Mouse (Mus musculus): ENCODE results near the gene Anapc5. TPM values are rescaled to one million over a fixed set of nuclear protein-coding genes. Genes with fewer than 3 reads are reported as not detected.

The Anapc5 gene
- 400 and 403 TPM in 2 replicates for polyA plus RNA-seq (2015; fragmentation: Nextera tagmentation; extraction: Ambion mirVana)

DNA sequence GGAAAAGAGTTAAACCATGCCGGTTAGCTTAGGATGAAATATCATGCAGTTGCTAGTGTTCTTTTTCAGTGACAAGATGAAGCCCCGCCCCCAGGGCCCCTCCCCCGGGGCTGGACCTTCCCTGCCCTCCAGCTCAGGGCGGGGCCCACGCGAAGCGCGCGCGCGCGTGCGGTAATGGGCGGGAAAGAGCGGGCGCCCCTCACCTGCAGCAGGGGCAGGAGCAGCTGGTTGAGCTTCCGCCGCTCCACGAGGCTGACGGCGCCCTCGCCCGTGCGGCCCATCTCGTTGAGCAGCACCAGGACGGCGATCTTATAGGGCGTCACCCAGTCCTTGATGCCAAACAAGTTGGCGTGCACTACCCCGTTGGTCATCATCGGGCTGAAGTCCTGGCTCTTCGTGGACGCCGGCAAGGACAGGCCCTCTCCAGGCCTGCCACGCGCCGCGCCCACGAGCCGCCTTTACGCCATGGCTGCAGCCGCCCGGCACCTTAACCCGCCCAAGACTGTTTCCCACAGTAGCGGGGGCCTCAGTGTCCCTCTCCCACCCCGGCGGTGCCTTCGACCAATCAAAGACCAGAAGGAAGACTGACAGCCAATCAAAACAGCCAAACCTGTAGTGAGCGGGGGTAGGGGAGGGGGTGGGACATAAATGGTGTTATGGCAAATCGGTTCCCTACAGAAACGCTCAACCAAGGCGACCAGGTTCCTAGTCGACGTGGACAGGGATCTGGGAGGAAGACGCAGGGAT is at the start of gene Anapc5:
Anapc5 (minus strand) TSS at position 563 of the 747 bp plus-strand sequence.
- Histone ChIP-seq H3K4me1 (replicated peaks; ENCODE audit: control insufficient read depth, insufficient read depth, low read length) (peaks cover 6% of the 10 kb centered on the region), H3K9ac (ENCODE audit: low read length) (peak within 1 kb of the TSS; percentile 94), H3K4me2 (ENCODE audit: low read depth, low read length) (peak within 1 kb of the TSS; percentile 60), H3K36me3 (ENCODE audit: control insufficient read depth, insufficient read depth, low read length) (peaks cover 24% of the 10 kb centered on the region), H3K27ac (ENCODE audit: low read length) (peak within 1 kb of the TSS; percentile 98), H3K4me3 (ENCODE audit: low read length) (peak within 1 kb of the TSS; percentile 95), H3K27me3 (ENCODE audit: control insufficient read depth, insufficient read depth, low read depth, low read length) (no peaks in the 10 kb centered on the region), H3K9me3 (ENCODE audit: control insufficient read depth, low read length) (no peaks in the 10 kb centered on the region)
- ATAC-seq (ENCODE audit: low read depth), result peak; percentile 100
- under 1% methylated on average over 55 of the region's 55 CpGs for WGBS

DNA sequence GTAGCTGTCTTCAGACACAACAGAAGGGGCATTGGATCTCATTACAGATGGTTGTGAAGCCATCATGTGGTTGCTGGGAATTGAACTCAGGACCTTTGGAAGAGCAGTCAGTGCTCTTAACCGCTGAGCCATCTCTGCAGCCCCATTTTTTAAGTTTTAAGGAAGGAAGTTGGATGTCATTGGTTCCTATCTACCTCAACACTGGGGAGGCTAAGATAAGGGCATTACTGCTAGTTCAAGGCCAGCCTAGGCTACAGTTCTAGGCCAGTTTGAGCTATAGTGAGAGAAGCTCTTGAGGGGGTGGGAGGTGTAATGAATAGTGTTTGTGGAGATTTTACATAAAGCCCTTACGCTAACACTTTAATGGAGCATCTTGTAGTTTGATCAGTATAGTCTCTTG is 41.9 kb upstream of the Anapc5 start:
- Histone ChIP-seq H3K4me3 (ENCODE audit: low read length) (no peak overlapping the region), H3K4me1 (replicated peaks; ENCODE audit: control insufficient read depth, insufficient read depth, low read length) (no peaks in the 10 kb centered on the region), H3K9ac (ENCODE audit: low read length) (no peak overlapping the region), H3K27ac (ENCODE audit: low read length) (no peak overlapping the region), H3K9me3 (ENCODE audit: control insufficient read depth, low read length) (no peaks in the 10 kb centered on the region), H3K36me3 (ENCODE audit: control insufficient read depth, insufficient read depth, low read length) (peaks cover 32% of the 10 kb centered on the region), H3K4me2 (ENCODE audit: low read depth, low read length) (no peak overlapping the region), H3K27me3 (ENCODE audit: control insufficient read depth, insufficient read depth, low read depth, low read length) (no peaks in the 10 kb centered on the region)
- 85% methylated on average over 2 of the region's 2 CpGs for WGBS
- no peak for ATAC-seq (ENCODE audit: low read depth)

DNA sequence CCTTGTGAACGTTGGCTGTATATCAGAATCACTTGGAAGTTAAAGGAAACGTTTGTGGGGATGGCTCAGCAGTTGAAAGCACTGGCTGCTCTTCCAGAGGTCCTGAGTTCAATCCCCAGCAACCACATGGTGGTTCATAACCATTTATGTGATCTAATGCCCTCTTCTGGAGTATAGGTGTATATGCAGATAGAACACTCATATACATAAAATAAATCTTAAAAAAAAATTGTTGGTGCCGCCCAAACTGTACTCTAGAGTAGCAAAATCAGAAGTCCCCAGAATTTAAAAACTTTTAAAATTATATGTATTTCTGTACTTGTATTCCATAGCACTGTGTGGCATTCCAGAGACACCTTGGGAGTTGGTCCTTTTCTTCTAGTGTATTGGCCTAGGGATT is 34.7 kb upstream of the Anapc5 start:
- Histone ChIP-seq H3K9ac (ENCODE audit: low read length) (no peak overlapping the region), H3K27me3 (ENCODE audit: control insufficient read depth, insufficient read depth, low read depth, low read length) (no peaks in the 10 kb centered on the region), H3K27ac (ENCODE audit: low read length) (no peak overlapping the region), H3K9me3 (ENCODE audit: control insufficient read depth, low read length) (no peaks in the 10 kb centered on the region), H3K4me2 (ENCODE audit: low read depth, low read length) (no peak overlapping the region), H3K36me3 (ENCODE audit: control insufficient read depth, insufficient read depth, low read length) (no peaks in the 10 kb centered on the region), H3K4me3 (ENCODE audit: low read length) (no peak overlapping the region), H3K4me1 (replicated peaks; ENCODE audit: control insufficient read depth, insufficient read depth, low read length) (peaks cover 7% of the 10 kb centered on the region)
- WGBS, result 71% methylated on average over 3 of the region's 3 CpGs
- no peak for ATAC-seq (ENCODE audit: low read depth)

DNA sequence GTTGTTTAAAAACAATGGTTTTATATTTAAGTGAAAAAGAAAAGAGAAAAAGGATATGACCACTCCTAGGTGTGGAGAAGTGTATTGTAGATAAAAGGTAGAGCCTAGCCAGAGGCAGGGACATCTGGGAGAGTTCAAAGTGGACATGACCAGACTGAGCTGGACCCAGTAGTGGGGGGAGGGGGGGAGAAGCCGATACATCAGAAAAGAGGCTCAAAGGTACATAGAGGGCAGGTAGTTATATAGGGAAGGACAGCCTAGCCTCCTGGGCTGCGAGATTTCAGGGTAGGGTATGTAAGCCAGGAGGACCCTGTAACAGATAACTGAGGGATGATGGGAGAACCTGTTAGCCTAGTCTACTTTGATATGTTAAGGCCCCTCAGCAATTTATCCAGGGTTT is 31.5 kb upstream of the Anapc5 start:
- Histone ChIP-seq H3K9ac (ENCODE audit: low read length) (no peak overlapping the region), H3K27me3 (ENCODE audit: control insufficient read depth, insufficient read depth, low read depth, low read length) (no peaks in the 10 kb centered on the region), H3K4me3 (ENCODE audit: low read length) (no peak overlapping the region), H3K4me2 (ENCODE audit: low read depth, low read length) (no peak overlapping the region), H3K27ac (ENCODE audit: low read length) (no peak overlapping the region), H3K9me3 (ENCODE audit: control insufficient read depth, low read length) (no peaks in the 10 kb centered on the region), H3K36me3 (ENCODE audit: control insufficient read depth, insufficient read depth, low read length) (no peaks in the 10 kb centered on the region), H3K4me1 (replicated peaks; ENCODE audit: control insufficient read depth, insufficient read depth, low read length) (peaks cover 16% of the 10 kb centered on the region)
- 68% methylated on average over 2 of the region's 2 CpGs for WGBS
- ATAC-seq (ENCODE audit: low read depth), result no peak

DNA sequence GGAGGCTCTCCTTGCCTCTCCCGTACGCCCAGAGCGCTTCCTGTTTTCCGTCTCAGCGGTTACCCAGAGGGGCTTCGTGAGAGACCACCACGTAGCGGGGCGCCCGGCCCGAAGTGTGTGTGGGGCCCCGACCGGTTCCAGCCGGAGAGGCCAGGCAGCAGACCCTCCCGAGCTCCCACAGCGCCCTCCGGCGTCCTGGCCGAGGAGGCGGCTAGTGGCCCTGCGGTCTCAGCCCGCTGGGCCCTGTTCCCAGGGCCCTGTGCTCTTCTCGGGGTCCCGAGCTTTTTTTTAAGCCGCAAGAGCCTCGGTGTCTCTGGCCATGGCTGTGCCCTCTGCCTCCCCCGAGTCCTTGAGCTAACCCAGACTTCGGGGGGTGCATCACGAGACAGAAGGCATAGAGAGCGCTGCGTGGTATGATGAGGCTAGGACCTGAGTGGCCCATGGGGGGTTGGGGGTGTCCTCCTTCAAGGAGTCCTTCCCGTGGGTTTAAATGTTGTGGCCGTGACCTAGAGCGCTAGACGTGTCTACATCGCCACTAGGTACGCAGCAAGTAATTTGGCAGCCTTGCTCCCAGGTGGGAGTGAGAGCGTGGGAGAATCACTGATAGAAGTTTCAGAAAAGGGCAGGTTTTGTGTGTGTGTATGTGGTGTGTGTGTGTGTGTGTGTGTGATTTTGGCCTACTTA is 29.3 kb upstream of the Anapc5 start:
- Histone ChIP-seq H3K4me2 (ENCODE audit: low read depth, low read length) (peak overlapping the region; percentile 97), H3K4me3 (ENCODE audit: low read length) (peak overlapping the region; percentile 94), H3K4me1 (replicated peaks; ENCODE audit: control insufficient read depth, insufficient read depth, low read length) (peaks cover 16% of the 10 kb centered on the region), H3K27me3 (ENCODE audit: control insufficient read depth, insufficient read depth, low read depth, low read length) (no peaks in the 10 kb centered on the region), H3K9ac (ENCODE audit: low read length) (peak overlapping the region; percentile 94), H3K36me3 (ENCODE audit: control insufficient read depth, insufficient read depth, low read length) (no peaks in the 10 kb centered on the region), H3K9me3 (ENCODE audit: control insufficient read depth, low read length) (no peaks in the 10 kb centered on the region), H3K27ac (ENCODE audit: low read length) (peak overlapping the region; percentile 89)
- under 1% methylated on average over 38 of the region's 38 CpGs for WGBS
- peak; percentile 69 for ATAC-seq (ENCODE audit: low read depth)

DNA sequence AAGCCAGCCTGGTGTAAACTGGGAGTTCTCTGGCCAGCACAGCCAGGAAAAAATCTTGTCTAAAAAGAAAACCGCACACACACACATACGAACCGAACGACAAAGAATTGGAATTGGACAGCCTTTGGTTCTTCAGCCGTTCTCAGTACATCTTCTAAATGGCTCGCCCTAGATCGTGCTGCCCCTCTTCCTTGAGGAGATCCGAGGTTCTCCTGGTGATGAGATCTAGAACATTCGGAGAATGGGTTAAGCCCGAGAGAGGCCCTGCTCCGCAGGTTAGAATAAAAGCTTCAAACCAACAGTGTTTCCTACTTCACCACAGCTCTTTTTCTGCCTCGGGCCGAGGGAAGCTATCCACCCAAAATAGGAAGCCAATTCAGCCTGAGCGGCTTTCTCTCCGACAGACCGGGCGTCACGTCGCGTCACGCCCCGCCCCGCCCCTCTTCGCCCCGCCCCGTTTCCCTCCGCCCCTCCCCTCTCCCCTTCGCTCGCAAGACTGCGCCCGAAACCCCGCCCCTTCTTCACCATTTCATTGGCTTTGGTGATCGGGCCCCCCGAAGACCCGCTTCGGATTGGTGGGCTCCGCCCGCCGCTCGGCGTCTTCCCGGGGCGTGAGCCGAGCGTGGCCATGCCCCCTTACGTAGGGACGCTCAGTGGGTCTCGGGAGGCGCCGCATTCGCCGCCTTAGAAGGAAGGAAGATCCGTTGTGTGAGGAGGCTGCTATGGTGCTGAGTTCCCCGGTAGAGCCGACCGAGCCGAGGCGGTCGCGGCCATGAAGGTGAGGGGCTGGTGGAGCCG is 28.6 kb upstream of the Anapc5 start, which contains the start of gene Rnf34:
Rnf34 (plus strand) TSS at position 528 of the 798 bp plus-strand sequence.
- WGBS, result under 1% methylated on average over 55 of the region's 61 CpGs
- Histone ChIP-seq H3K27ac (ENCODE audit: low read length) (peak within 1 kb of the TSS; percentile 89), H3K4me3 (ENCODE audit: low read length) (peak within 1 kb of the TSS; percentile 94), H3K27me3 (ENCODE audit: control insufficient read depth, insufficient read depth, low read depth, low read length) (no peaks in the 10 kb centered on the region), H3K9me3 (ENCODE audit: control insufficient read depth, low read length) (no peaks in the 10 kb centered on the region), H3K4me1 (replicated peaks; ENCODE audit: control insufficient read depth, insufficient read depth, low read length) (peaks cover 16% of the 10 kb centered on the region), H3K4me2 (ENCODE audit: low read depth, low read length) (peak within 1 kb of the TSS; percentile 97), H3K36me3 (ENCODE audit: control insufficient read depth, insufficient read depth, low read length) (no peaks in the 10 kb centered on the region), H3K9ac (ENCODE audit: low read length) (peak within 1 kb of the TSS; percentile 94)
- ATAC-seq (ENCODE audit: low read depth), result peak; percentile 100

DNA sequence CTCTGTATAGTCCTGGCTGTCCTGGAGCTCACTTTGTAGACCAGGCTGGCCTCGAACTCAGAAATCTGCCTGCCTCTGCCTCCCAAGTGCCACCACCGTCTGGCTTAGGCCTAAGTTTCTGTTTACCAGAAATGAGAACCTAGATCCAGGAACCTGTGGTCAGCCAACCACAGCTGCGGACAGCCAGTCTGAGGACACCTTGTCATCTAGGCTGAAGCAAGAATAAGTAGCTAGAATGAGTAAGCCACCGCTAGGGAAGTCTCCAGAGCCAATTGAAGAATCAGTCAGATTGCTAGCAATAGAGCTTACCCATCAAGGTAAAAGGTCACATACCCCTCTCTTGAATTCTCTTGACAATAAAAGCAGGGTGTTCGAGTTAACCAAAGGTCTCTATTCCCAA is 22.7 kb upstream of the Anapc5 start:
- Histone ChIP-seq H3K4me1 (replicated peaks; ENCODE audit: control insufficient read depth, insufficient read depth, low read length) (no peaks in the 10 kb centered on the region; the same call in 1 of the 2 replicates), H3K4me3 (ENCODE audit: low read length) (no peak overlapping the region), H3K9ac (ENCODE audit: low read length) (no peak overlapping the region), H3K27me3 (ENCODE audit: control insufficient read depth, insufficient read depth, low read depth, low read length) (no peaks in the 10 kb centered on the region), H3K27ac (ENCODE audit: low read length) (no peak overlapping the region), H3K9me3 (ENCODE audit: control insufficient read depth, low read length) (no peaks in the 10 kb centered on the region), H3K4me2 (ENCODE audit: low read depth, low read length) (no peak overlapping the region), H3K36me3 (ENCODE audit: control insufficient read depth, insufficient read depth, low read length) (no peaks in the 10 kb centered on the region)
- WGBS, result 79% methylated on average over 5 of the region's 5 CpGs
- no peak for ATAC-seq (ENCODE audit: low read depth)

DNA sequence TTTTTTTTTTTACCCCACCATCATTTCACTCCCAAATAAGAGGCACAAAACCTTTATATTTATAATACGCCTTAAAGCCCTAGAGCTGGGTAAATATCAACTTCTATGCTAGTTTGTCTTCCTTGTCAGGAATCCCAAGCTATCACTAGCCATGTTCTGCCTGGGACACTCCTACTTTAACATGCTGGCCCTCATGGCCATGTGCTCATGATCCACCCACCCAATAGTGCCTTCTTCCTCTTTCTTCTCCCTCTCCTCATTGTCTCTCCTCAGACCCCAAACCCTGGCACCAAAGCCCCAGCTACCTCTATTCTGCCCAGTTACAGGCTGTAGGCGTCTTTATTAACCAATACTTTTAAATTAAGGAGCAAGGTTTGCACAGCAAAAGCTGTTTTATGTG is 20.0 kb upstream of the Anapc5 start:
- no peak overlapping the region for H3K4me2 ChIP-seq (ENCODE audit: low read depth, low read length)
- H3K4me3 ChIP-seq (ENCODE audit: low read length), result no peak overlapping the region
- H3K9me3 ChIP-seq (ENCODE audit: control insufficient read depth, low read length), result no peaks in the 10 kb centered on the region
- H3K36me3 ChIP-seq (ENCODE audit: control insufficient read depth, insufficient read depth, low read length), result no peaks in the 10 kb centered on the region
- H3K27ac ChIP-seq (ENCODE audit: low read length), result no peak overlapping the region
- H3K4me1 ChIP-seq (replicated peaks; ENCODE audit: control insufficient read depth, insufficient read depth, low read length), result no peaks in the 10 kb centered on the region
- WGBS, result 77% methylated on average over 2 of the region's 2 CpGs
- H3K9ac ChIP-seq (ENCODE audit: low read length), result no peak overlapping the region
- no peaks in the 10 kb centered on the region for H3K27me3 ChIP-seq (ENCODE audit: control insufficient read depth, insufficient read depth, low read depth, low read length)
- ATAC-seq (ENCODE audit: low read depth), result no peak

DNA sequence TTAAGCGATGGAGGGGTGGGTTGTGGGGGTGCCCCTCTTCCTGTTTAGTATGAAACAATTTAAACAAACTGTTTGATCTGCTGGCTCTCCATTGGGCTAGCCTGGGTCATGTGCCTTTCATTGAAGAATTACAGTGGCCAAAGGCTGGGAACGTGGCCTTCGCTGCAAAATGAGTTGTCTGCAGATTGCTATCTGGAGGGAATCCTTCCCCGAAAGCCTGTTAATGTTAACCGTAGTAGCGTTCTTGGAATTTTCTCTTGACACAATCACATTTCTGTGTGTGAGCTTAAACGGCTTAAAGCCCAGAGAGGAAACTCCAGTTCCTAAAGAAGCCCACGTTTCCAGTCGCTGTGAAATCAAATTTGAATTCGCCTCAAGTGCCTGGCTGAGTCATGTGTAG is 11.9 kb upstream of the Anapc5 start:
- H3K4me3 ChIP-seq (ENCODE audit: low read length), result no peak overlapping the region
- H3K27ac ChIP-seq (ENCODE audit: low read length), result no peak overlapping the region
- H3K36me3 ChIP-seq (ENCODE audit: control insufficient read depth, insufficient read depth, low read length), result no peaks in the 10 kb centered on the region
- H3K4me1 ChIP-seq (replicated peaks; ENCODE audit: control insufficient read depth, insufficient read depth, low read length), result no peaks in the 10 kb centered on the region
- 71% methylated on average over 10 of the region's 10 CpGs for WGBS
- H3K4me2 ChIP-seq (ENCODE audit: low read depth, low read length), result no peak overlapping the region
- no peak for ATAC-seq (ENCODE audit: low read depth)
- H3K9me3 ChIP-seq (ENCODE audit: control insufficient read depth, low read length), result no peaks in the 10 kb centered on the region
- no peaks in the 10 kb centered on the region for H3K27me3 ChIP-seq (ENCODE audit: control insufficient read depth, insufficient read depth, low read depth, low read length)
- H3K9ac ChIP-seq (ENCODE audit: low read length), result no peak overlapping the region

Measured in lung, embryonic 16.5 days (tissue).